Mouse (Mus musculus) midbrain, postnatal 0 days (tissue): ENCODE measurements around the gene Plekhd1. TPM values are rescaled to one million over a fixed set of nuclear protein-coding genes. Genes with fewer than 3 reads are reported as not detected.
A peak's percentile ranks its signal among the peaks of the same experiment; 100 is the strongest.

Experiments
- ATAC-seq: fragments of 200-750 bp; cut with Nextera tagmentation; 2 replicates; pipeline ENCODE4 v1.8.0; 2017; ENCODE audit warnings: moderate number of reproducible peaks, mild to moderate bottlenecking, moderate TSS enrichment, moderate library complexity; ENCODE audit not compliant: low FRiP score
- DNase-seq: peaks from one replicate; pipeline ENCODE4 v3.0.0-alpha.2; 2015; ENCODE audit warnings: low spot score
- H3K27ac ChIP-seq: fragments of 300-500 bp; sonication (generic); 2 replicates; pipeline ENCODE4 v1.5.1; 2014; ENCODE audit warnings: low read depth, mild to moderate bottlenecking, low read length, mixed read lengths
- H3K27me3 ChIP-seq: fragments of 300-500 bp; sonication (generic); 2 replicates; pipeline ENCODE4 v1.6.1; 2014; ENCODE audit warnings: low read length, control low read depth, mixed read lengths; ENCODE audit not compliant: insufficient read depth
- H3K36me3 ChIP-seq: fragments of 300-500 bp; sonication (generic); 2 replicates; pipeline ENCODE4 v1.6.1; 2014; ENCODE audit warnings: low read length, control low read depth, mixed read lengths; ENCODE audit not compliant: insufficient read depth
- H3K4me1 ChIP-seq: fragments of 300-500 bp; sonication (generic); 2 replicates; pipeline ENCODE4 v1.6.1; 2014; ENCODE audit warnings: mild to moderate bottlenecking, control low read depth, antibody characterized with exemption, low read length, mixed read lengths; ENCODE audit not compliant: insufficient read depth
- H3K4me2 ChIP-seq: fragments of 300-500 bp; sonication (generic); 2 replicates; pipeline ENCODE4 v1.6.1; 2014; ENCODE audit warnings: low read depth, mild to moderate bottlenecking, low read length, mixed read lengths; ENCODE audit not compliant: poor library complexity, severe bottlenecking
- H3K4me3 ChIP-seq: fragments of 300-500 bp; sonication (generic); 2 replicates; pipeline ENCODE4 v1.5.1; 2014; ENCODE audit warnings: low read depth, mild to moderate bottlenecking, low read length, moderate library complexity
- H3K9ac ChIP-seq: fragments of 300-500 bp; sonication (generic); replicated peaks from 2 replicates; pipeline ENCODE4 v1.6.1; 2014; ENCODE audit warnings: mild to moderate bottlenecking, low read length, moderate library complexity, mixed read lengths; ENCODE audit not compliant: poor library complexity, severe bottlenecking
- H3K9me3 ChIP-seq: fragments of 300-500 bp; sonication (generic); 2 replicates; pipeline ENCODE4 v1.6.1; 2016; ENCODE audit warnings: low read length, control low read depth
- CTCF ChIP-seq: IDR thresholded peaks from 2 replicates; pipeline ENCODE4 v1.5.1; 2016; ENCODE audit warnings: antibody characterized with exemption, mild to moderate bottlenecking
- WGBS: fragments of 180-500 bp; shearing (Covaris S2); extraction: QIAGEN DNeasy Blood & Tissue Kit; methylation state at CpG from one replicate; pipeline ENCODE4 v1.1.7; 2014; 5-methylcytosine and 5-hydroxymethylcytosine counted together
- polyA plus RNA-seq: library from polyadenylated mRNA; unstranded; fragments of >200 nt; fragmentation: Nextera tagmentation; extraction: Ambion mirVana; gene quantifications from 2 replicates; pipeline ENCODE4 v1.2.1, GENCODE M21; 2015
- total RNA-seq: library from RNA; depleted of rRNA; stranded (reverse); fragments of >200 nt; gene quantifications from 2 replicates; pipeline ENCODE4 v1.2.3, GENCODE M21; 2014

Plekhd1 gene
- total and polyA plus RNA-seq, 2 experiments from 2014 or later = 2.9 to 4.9 TPM

DNA sequence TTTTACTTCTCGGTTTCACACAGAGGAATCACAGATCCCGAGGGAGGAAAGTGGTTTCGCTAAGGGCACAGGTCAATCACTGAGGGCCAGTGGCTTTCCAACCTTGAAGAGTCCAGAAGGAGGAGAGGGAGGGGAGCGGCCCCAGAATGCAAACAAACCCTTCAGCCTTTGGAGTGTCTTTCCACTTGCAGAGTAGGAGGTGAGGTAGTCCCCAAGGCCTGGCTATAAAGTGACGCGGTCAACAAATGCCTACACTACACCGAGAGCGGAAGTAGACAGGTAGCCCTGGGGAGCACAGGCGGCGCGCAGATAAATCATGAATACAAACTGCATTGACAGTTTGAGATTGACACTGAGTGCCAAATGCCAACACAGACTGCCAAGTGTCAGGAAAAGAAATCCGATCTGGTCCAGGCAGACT, 710 bp upstream of the Plekhd1 start:
- no peak overlapping the region for H3K9ac ChIP-seq
- 19% methylated on average over 12 of the region's 12 CpGs for WGBS
- peak overlapping the region; percentile 57 for H3K4me2 ChIP-seq
- ATAC-seq (no peak), DNase-seq (no peak)
- H3K4me1 ChIP-seq = no peaks in the 10 kb centered on the region
- TF ChIP-seq CTCF = no peak
- H3K4me3 ChIP-seq = peak overlapping the region; percentile 41
- H3K9me3 ChIP-seq = no peaks in the 10 kb centered on the region
- H3K36me3 ChIP-seq = no peaks in the 10 kb centered on the region
- H3K27me3 ChIP-seq = peaks cover 34% of the 10 kb centered on the region
- H3K27ac ChIP-seq = no peak overlapping the region

- Histone ChIP-seq H3K4me2 (no peak overlapping the region), H3K9me3 (no peaks in the 10 kb centered on the region), H3K9ac (no peak overlapping the region), H3K4me1 (no peaks in the 10 kb centered on the region), H3K27ac (no peak overlapping the region), H3K36me3 (no peaks in the 10 kb centered on the region), H3K27me3 (peaks cover 34% of the 10 kb centered on the region), H3K4me3 (no peak overlapping the region)
- no peak for TF ChIP-seq CTCF
- ATAC-seq (no peak), DNase-seq (no peak)
- 50% methylated on average over 2 of the region's 2 CpGs for WGBS
These were observed 1.3 kb downstream of the Plekhd1 start for GRCm38 (mm10) chr12:80693700-80694099.

- H3K4me1 ChIP-seq = no peaks in the 10 kb centered on the region
- H3K36me3 ChIP-seq = no peaks in the 10 kb centered on the region
- H3K27me3 ChIP-seq = peaks cover 34% of the 10 kb centered on the region
- no peak overlapping the region for H3K4me3 ChIP-seq
- no peaks in the 10 kb centered on the region for H3K9me3 ChIP-seq
- H3K9ac ChIP-seq = no peak overlapping the region
- WGBS = 62% methylated on average over 3 of the region's 3 CpGs
- no peak overlapping the region for H3K27ac ChIP-seq
- TF ChIP-seq CTCF = no peak
- DNase-seq = no peak
- no peak overlapping the region for H3K4me2 ChIP-seq
- ATAC-seq = no peak
These were observed 2.6 kb downstream of the Plekhd1 start for GRCm38 (mm10) chr12:80695004-80695403.

DNA sequence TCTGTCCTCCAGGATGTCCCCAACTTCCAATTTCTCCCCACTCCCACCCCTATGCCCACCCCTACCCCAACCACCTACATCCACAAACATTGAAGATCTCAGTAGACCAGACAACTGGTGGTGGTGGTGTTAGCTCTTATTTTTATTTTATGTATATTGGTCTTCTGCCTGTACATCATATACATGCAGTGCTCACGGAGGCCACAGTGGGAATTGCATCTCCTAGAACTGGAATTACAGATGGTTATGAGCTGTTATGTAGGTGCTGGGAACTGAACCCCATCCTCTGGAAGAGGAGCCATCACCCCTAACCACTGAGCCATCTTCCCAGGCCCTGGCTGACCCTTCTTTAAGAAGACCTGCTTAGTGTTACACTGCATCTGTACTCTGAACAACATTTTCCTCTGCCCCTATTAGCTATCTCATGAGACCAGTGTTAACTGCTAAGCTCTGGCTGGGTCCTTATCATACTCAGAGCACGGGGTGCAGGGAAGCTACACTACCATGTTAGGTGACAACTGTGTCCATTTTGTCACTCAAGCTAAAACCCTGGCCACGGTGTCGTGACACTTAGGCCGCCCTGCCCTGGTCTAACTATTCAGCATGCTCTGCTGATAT, 6.2 kb downstream of the Plekhd1 start:
- DNase-seq (no peak), ATAC-seq (no peak)
- no peaks in the 10 kb centered on the region for H3K4me1 ChIP-seq
- H3K27me3 ChIP-seq = peaks cover 8% of the 10 kb centered on the region
- H3K9me3 ChIP-seq = no peaks in the 10 kb centered on the region
- no peak overlapping the region for H3K9ac ChIP-seq
- H3K36me3 ChIP-seq = no peaks in the 10 kb centered on the region
- H3K27ac ChIP-seq = no peak overlapping the region
- TF ChIP-seq CTCF = no peak
- H3K4me3 ChIP-seq = no peak overlapping the region
- H3K4me2 ChIP-seq = no peak overlapping the region
- 92% methylated on average over 5 of the region's 5 CpGs for whole genome bisulfite sequencing

- H3K4me3 ChIP-seq = no peak overlapping the region
- H3K36me3 ChIP-seq = no peaks in the 10 kb centered on the region
- no peaks in the 10 kb centered on the region for H3K9me3 ChIP-seq
- 79% methylated on average over 2 of the region's 2 CpGs for WGBS
- no peaks in the 10 kb centered on the region for H3K4me1 ChIP-seq
- TF ChIP-seq CTCF = no peak
- ATAC-seq (no peak), DNase-seq (no peak)
- no peak overlapping the region for H3K4me2 ChIP-seq
- H3K27ac ChIP-seq = no peak overlapping the region
- H3K27me3 ChIP-seq = peaks cover 6% of the 10 kb centered on the region; the same call in 1 of the 2 replicates
- H3K9ac ChIP-seq = no peak overlapping the region
These were observed 6.7 kb downstream of the Plekhd1 start for GRCm38 (mm10) chr12:80699144-80699531.

DNA sequence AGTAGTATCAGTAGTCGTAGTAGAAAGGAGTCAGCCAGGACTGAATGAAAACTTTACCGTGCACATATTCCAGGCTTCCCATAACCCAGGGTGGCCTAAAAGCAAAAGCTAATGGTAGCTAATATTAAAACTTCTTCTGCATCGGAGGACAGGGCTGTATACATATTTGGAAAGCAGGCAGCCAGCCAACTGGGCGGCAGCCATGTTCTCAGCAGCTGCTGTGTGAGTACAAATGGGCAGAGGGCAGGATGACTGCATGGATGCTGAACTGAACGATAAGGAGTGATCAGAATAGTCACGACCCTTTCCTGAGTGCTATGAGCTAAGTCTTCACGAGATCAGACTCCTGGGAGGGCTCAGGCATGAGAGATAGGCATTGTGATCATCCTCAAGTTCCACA, 8.9 kb downstream of the Plekhd1 start:
- ATAC-seq = no peak
- Histone ChIP-seq H3K27ac (no peak overlapping the region), H3K9ac (no peak overlapping the region), H3K4me2 (no peak overlapping the region), H3K4me1 (0 out of 2 replicates have a peak, but pooled peaks cover 2% of the 10 kb centered on the region), H3K9me3 (no peaks in the 10 kb centered on the region), H3K36me3 (no peaks in the 10 kb centered on the region), H3K27me3 (no peaks in the 10 kb centered on the region), H3K4me3 (no peak overlapping the region)
- TF ChIP-seq CTCF = no peak
- WGBS = 71% methylated on average over 7 of the region's 7 CpGs
- peak; percentile 65 for DNase-seq
